Mouse (Mus musculus) neutrophil, adult 5-6 weeks (primary cell): ENCODE data around the gene Bpifa1. TPM values are rescaled to one million over a fixed set of nuclear protein-coding genes. Genes with fewer than 3 reads are reported as not detected.
"Not testable (repeated sequence)": the region's sequence is repeated elsewhere in the genome, so short reads cannot be mapped to it uniquely, and the experiment has no call there.

Experiments used
- ATAC-seq: fragments of 151-379, 151-347 bp; 2 replicates; pipeline ENCODE4 v1.8.0; 2017; ENCODE audit warnings: mild to moderate bottlenecking, moderate TSS enrichment; ENCODE audit not compliant: insufficient number of reproducible peaks, poor library complexity, low FRiP score, severe bottlenecking; ENCODE audit errors: extremely low read depth
- total RNA-seq: library from RNA; stranded (forward); fragments of 200-1000 nt; gene quantifications from 2 replicates; pipeline ENCODE4 v1.2.3, GENCODE M21; 2017

The Bpifa1 gene
- not detected in 2 replicates for total RNA-seq

DNA sequence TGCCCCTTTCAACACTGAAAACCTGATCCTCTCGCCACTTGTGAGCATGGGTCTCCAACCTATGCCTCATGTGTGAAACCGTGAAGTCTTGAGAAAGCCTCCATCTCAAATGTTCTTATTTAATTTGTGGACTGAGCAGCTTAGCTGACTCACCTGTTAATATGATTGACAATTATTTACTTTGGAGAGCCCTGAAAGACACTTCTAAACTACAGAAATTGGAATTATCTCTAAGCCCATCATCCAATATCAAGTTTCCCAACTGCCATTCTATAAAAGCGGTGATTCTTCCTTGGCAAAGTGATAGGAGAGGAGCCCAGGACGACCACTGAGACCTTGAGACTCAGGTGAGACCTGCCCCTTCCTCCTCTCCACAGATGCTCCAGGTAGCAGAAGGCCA is at the start of gene Bpifa1:
TSS of gene Bpifa1 (plus strand) at position 301 of the 400 bp plus-strand sequence.
- ATAC-seq = no peak

DNA sequence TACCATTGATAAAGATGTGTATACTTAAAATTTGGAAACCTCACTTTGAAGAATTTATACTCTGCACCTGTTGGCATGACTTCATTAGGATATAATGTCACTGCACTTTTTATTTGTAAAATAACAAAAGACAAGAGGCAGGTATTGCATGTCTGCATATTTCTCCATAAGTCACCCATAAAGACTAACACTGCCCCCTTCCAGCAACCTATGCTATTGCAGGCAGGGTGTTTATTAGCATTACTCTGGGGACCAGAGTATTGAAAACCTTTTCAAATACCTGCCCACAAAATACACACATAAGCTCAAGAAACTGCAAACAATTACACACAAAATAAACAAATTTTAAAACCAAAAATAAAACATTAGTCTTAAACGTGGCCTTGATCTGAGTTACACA is 44.9 kb upstream of the Bpifa1 start:
- no peak for ATAC-seq

DNA sequence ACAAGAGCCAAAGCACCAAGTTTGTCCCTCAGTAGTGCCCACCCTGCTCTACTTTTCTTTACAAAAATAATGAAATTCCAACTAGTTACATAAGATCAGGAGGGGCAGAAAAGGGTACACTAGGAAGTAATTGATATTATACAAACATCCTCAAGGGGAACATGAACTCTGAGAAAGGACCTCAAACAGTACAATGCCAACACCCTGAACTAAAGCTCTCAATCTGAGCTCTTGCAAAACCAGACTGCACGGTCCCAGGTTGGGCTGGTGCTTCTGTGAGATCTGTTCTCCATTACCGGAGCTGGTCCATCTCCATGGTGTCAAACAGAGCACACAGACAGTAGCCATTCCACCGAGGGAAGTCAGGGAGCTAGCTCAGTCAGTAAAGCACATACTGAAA is 25.3 kb upstream of the Bpifa1 start:
- no peak for ATAC-seq

DNA sequence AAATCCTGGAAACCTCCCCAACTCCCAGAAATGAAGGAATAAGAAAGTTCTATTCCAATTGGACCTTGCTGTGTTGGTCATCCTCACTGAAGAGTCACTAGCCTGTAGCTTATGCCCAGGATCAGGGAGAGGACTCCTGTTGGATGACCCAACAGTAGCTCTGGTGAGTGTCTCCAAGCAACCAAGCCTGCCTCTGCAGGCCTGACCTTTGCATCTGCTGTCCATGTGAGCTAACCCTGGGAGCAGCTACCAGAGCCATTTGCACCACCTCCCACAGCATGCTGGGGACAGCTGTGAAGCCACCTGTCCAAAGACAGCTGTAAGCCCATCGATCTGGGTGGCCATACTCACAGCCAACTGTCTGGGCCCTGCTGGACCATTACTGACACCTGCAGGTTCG is 12.6 kb upstream of the Bpifa1 start, which contains the start of gene Bpifa3:
TSS of gene Bpifa3 (plus strand) at position 217 of the 400 bp plus-strand sequence.
- ATAC-seq = no peak

DNA sequence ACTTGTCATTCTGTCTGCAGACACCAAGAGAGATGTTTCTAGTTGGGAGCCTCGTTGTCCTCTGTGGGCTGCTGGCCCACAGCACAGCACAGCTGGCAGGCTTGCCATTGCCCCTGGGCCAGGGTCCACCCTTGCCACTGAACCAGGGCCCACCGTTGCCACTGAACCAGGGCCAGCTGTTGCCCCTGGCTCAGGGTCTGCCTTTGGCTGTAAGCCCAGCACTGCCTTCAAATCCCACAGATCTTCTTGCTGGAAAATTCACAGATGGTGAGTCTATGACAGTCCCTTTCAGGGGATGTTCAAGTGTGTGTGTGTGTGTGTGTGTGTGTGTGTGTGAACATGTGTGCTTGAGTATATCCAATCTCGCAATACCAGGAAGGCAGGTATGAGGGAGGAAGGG is 1.1 kb downstream of the Bpifa1 start:
- no peak for ATAC-seq

DNA sequence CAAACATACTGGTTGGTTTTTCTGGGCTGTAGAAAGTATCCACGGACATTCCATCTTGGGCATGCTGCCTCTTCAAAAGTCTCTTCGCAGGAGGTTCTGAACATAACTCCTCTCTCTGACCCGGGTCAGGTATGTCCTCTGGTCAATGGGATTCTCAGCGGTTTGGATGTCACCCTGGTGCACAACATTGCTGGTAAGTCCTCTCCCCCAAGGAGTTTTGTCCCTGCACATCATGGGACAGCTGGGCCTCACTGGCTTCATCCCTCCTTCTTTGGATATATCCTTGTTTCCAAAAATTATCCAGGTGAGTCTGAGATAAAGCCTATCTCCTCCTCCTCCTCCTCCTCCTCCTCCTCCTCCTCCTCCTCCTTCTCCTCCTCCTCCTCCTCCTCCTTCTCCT is 4.8 kb downstream of the Bpifa1 start:
- ATAC-seq = no peak

DNA sequence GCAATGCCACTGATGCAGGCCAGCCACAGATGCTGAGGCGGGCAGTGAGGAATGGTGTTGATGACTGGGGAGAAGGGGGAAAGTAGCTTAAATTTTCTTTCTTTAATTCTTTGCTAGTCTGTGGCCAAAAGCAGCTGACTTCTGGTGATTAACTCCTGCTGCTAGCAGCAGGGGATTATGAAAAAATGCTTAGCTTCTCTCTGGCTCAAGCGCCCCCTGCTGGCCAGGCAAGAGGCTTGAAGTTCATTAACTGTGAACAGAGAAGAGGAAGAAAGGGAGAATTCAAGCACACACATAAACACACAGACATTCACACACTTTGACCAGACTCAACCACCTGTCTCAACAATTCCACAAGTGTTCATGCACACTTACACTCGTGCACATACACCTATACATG is 15.8 kb downstream of the Bpifa1 start:
- ATAC-seq = no peak

DNA sequence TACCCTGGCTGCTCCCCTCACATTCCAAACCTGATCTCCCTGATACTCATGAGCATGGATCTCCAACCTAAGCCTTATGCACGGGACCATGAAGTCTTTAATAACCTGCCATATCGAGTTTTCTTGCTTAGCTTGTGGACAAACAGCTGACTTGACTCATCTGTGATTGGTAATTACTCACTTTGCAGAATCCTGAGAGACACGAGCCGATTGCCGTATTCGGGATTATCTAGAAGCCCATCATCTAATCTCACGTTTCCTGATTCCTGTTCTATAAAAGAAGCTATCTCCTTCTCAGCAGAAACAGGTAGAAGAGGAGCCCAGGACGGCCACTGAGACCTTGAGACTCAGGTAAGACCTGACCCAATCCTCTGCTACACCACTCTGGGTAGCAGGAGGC is 19.6 kb downstream of the Bpifa1 start, which contains the start of gene Bpifa5:
TSS of gene Bpifa5 (plus strand) at position 301 of the 400 bp plus-strand sequence.
- ATAC-seq = no peak

DNA sequence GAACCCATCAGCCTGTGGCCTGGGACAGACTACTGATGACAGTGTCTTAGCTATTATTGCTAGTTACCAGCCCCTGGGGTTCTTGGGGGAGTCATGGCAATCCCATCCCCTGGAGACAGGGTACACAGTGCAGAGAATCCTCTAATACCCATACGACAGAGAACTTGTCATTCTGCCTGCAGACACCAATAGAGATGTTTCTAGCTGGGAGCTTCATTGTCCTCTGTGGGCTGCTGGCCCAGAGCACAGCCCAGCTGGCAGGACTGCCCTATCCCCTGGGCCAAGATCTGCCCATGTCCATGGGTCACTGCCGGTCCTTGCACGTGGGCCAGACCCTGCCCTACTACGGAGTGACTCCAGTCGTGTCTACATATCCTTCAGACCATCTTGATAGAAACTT is 20.6 kb downstream of the Bpifa1 start:
- no peak for ATAC-seq

DNA sequence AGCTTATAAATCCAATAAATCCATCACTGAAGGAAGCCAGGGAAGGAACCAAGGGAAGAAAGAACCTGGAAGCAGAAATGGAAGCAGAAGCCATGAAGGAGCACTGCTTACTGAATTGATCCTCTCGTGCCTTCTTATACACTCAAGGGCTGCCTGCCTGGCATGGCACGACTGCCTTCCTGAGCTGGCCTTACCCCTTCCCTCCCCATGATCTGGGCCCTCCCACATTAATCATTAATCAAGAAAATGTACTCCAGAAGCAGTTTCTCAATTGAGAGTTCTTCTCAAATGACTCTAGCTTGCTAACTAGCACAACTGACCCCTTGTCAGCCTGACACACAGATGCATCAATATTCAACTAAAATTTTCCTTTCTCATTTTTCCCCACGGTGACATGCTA is 26.5 kb downstream of the Bpifa1 start:
- ATAC-seq = no peak

DNA sequence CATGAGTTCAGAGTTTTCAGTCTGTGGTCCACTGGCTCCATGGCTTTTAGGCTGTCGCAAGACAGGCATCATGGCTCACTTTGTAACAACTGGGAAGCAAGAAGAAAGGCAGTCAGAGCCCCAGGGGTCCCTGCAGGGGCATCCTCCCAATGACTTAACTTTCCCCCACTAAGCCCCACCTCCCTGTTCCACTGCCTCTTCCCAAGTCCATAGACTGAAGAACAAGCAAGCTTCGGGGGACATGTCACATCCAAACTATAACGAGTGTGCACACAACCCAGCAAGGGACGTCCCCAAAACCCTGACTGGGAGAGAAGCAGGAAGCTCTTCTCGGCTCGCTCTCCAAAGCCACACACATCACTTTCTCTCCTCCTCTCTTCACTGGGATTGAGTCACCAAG is 28.9 kb downstream of the Bpifa1 start:
- ATAC-seq = no peak

DNA sequence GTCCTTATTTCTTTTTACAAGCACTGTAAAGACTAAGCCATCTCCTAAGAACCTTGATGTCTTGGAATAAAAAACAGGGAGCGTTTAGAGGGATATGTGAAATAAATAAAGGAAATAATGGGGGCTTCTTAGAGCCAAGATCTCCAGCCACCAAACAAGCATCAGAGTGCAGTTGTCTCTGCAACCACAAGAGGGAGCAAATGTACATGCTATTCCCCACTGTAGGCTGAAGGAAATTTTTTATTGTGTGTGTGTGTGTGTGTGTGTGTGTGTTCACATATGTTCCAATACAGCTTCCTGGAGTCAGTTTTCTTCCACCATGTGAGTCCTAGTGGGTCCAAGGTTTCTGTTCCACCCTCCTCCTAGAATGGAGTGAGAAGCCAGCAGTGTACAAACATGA is 30.6 kb downstream of the Bpifa1 start:
- ATAC-seq = no peak

DNA sequence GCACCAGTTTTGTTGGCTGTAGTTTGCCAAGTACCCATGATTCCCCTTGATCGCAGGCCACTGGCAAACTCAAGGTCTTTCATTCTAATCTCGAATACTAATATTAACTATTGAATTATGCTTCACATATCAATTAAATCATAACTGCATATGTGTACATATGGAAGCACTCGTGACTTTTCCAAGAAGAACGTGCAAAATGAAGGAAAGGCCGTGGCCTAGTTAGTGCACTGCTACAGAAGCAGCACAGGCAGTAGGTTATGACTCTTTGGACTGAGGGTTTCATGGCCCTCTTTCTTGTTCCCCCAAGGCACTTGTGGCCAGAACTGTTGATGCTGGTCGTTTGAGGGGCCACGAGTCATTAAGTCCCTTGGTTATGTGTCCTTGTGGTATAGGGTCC is 39.2 kb downstream of the Bpifa1 start:
- not testable (repeated sequence) for ATAC-seq

DNA sequence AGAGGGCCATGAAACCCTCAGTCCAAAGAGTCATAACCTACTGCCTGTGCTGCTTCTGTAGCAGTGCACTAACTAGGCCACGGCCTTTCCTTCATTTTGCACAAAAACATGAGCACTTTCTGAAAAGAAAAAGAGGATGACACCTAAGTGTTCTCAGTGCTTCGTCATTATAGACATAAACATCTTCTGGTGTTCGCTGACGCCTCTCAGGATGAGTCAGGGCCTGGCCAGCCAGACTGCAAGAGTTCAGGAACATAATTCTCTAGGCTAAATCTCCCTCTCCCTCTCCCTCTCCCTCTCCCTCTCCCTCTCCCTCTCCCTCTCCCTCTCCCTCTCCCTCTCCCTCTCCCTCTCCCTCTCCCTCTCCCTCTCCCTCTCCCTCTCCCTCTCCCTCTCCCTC is 40.4 kb downstream of the Bpifa1 start:
- not testable (repeated sequence) for ATAC-seq

DNA sequence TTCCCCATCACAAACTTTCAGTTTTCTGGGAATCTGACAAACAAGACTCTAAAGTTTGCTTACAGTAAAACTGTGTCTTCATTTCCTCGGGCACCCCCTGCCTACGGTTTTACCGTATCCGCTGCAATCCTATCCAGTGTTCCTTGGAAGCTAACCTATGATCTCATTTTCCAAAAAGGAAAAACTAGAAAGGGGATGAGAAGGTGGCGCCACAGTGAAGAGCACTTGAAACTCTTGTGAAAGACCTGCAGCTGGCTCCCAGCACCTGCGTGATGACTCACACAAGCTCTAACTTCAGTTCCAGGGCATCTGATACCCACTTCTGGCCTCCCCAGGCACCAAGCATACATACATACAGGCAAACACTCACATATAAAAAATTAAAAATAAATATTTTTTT is 42.6 kb downstream of the Bpifa1 start:
- ATAC-seq = no peak

DNA sequence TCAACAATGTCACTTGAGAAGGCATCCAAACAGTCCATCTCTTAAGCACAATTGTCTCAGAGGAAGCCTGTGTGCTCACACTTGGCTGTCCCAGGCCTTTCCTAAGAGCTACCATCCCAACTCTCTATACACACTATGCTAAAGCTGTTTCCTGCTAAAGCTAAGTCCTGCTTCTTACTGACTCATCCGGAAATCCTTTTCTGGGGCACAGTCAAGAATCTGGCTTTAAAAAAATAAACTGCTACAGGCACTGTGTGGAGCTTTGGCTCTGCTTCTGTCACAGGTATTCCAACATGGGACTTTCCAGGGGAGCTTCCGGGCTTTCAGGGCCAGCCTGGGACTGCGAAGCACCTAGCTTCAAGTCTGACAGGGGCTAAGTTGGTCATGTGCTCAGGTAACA is 43.1 kb downstream of the Bpifa1 start:
- no peak for ATAC-seq

DNA sequence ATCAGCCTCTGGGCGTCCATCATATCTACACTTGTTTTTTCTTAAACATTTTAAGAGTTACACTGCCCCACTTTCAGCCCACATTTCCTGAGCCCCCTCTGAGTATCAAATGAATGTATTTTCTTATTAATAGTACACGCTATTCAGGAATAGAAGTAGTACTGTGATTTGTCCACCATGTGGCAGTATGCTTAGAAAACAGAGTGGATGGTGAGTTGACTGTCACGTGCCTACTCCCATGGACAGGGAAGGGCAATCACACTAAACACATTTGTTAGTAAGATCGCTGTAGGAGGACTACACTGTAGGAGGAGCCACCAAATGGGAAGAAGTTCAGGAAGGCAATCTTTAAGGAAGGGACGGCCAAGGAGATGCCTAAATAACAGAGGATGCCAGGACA is 44.8 kb downstream of the Bpifa1 start:
- ATAC-seq = no peak

DNA sequence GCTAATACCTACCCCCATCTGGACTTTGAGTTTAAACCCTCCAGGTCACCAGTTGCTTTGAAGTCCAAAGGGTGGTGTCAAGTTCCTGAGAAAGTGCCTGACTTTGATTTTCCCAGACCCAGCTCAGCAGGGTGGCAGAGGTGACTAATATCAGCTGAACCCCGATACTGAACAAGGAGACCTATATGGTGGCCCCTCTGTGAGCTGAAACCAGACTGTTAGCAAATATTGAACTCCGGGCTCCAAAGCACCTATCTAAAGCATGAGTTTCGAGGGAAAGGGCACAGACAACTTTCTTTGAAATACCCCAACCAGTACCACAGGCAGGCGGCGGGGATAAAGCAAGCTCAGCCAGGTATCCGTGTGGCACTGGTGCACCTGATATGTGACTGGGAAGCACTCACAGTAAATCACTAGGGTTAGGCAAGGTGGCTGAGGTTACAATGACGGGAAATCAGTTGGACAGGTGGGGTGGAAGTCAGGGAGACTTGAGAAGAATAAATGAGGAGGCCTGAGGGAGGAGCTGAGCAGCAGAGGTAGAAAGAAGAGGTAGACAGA is 47.3 kb downstream of the Bpifa1 start:
- ATAC-seq = no peak

DNA sequence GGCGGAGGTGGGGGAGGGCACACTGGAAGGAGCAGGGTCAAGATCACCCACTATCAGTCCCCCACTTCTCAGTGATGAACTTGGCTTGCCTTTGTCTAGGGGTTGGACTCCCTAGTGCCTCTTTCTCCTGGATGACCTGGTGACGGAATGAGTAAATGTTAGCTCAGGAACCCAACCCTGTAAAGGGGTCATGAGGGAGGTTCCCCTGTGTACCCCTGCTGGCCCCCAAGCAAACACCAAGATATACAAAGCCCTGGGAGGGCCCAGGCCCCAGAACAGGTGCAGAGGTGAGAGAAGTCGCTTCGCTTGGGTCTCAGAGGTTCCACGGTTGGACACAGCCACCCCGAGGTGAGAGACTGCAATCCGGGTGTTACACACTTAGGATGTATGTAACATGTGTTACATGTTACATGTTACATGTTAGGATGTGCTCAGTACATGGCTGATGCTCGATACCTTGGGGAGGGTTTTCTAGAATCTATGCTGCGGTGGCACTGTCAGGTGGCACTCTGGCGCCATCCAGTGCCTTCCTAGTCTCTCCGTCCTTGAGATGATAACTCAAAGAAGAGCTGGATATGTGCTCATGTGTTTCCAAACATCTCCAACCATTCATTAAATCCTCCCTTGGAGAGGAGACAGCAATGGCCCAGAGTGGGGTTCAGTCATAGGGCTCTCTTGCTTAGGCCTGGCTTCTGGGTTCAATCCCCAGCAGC is 48.0 kb downstream of the Bpifa1 start, which contains the start of gene Bpifb1:
TSS of gene Bpifb1 (plus strand) at position 273 of the 713 bp plus-strand sequence.
- no peak for ATAC-seq

DNA sequence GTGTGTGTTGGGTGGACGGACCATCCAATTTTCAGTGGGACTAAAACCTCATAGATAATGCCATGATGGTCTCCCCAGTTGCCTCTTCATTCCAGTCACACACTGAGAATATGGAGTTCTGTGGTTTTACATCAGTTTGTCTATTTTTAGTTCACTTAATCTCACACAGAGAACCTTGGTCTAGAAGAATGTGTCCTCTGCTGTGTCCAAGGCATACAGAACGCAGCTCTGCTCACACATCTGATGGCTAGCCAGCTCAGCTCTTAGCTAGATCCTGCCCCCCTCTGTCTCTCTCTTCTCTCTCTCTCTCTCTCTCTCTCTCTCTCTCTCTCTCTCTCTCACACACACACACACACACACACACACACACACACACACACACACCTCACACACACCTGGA is 49.5 kb downstream of the Bpifa1 start:
- no peak for ATAC-seq

DNA sequence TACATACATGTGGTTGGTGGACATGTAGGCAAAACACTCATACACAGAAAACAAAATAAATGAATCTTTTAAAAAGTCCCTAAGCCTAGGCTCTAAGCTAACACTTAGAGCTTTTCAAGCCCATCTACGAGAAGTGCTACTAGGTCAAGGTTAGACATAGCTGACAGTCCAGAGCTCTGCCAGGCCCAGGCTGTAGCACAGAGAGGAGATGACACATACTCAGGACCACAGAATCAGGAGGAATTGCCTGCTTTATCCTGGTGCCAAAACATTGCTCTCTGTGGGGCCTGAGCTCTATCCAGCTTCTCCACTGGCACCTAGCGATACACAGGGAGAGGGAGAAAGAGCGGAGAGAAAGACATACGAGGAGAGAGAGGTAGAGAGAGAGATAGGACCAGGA is 50.4 kb downstream of the Bpifa1 start:
- ATAC-seq = no peak
